Mouse (Mus musculus): ENCODE measurements at regions not wholly inside any gene's neighbourhood (a gene's known extent, or its start where the extent isn't known, plus 50 kb on each side); places are given as distances from the start of the nearest gene placed in this dataset.
"Not testable (repeated sequence)": the region's sequence is repeated elsewhere in the genome, so short reads cannot be mapped to it uniquely, and the experiment has no call there.

- no peak overlapping the region for H3K4me2 ChIP-seq (ENCODE audit: low read length)
- ATAC-seq (replicated peaks; ENCODE audit: low FRiP score, low TSS enrichment, low read depth) = no peak
- no peaks in the 10 kb centered on the region for H3K4me1 ChIP-seq (replicated peaks; ENCODE audit: control insufficient read depth, insufficient read depth, low read length)
- H3K27me3 ChIP-seq (replicated peaks; ENCODE audit: control insufficient read depth, insufficient read depth, low read length) = no peaks in the 10 kb centered on the region
- no peak for DNase-seq (ENCODE audit: low spot score)
- no peak overlapping the region for H3K27ac ChIP-seq (ENCODE audit: low read depth)
- no peaks in the 10 kb centered on the region for H3K36me3 ChIP-seq (ENCODE audit: control insufficient read depth, insufficient read depth, low read length)
- H3K9me3 ChIP-seq (ENCODE audit: control insufficient read depth, low read length) = no peaks in the 10 kb centered on the region
- H3K4me3 ChIP-seq (ENCODE audit: low read depth, low read length) = no peak overlapping the region
- no peak overlapping the region for H3K9ac ChIP-seq (ENCODE audit: low read length)
- 61% methylated on average over 1 of the region's 1 CpGs for WGBS
Measured at GRCm38 (mm10) chr1:7388627-7389026, 2580.9 kb downstream of the Gm37988 start.

GRCm38 (mm10) chr1:7393508-7393907 lies 2585.8 kb downstream of the Gm37988 start:
- Histone ChIP-seq H3K27ac (ENCODE audit: low read depth) (no peak overlapping the region), H3K4me1 (replicated peaks; ENCODE audit: control insufficient read depth, insufficient read depth, low read length) (no peaks in the 10 kb centered on the region), H3K4me3 (ENCODE audit: low read depth, low read length) (no peak overlapping the region), H3K36me3 (ENCODE audit: control insufficient read depth, insufficient read depth, low read length) (no peaks in the 10 kb centered on the region), H3K9me3 (ENCODE audit: control insufficient read depth, low read length) (no peaks in the 10 kb centered on the region), H3K27me3 (replicated peaks; ENCODE audit: control insufficient read depth, insufficient read depth, low read length) (no peaks in the 10 kb centered on the region), H3K9ac (ENCODE audit: low read length) (no peak overlapping the region), H3K4me2 (ENCODE audit: low read length) (no peak overlapping the region)
- DNase-seq (ENCODE audit: low spot score) (no peak), ATAC-seq (replicated peaks; ENCODE audit: low FRiP score, low TSS enrichment, low read depth) (no peak)

- no peak overlapping the region for H3K9ac ChIP-seq (ENCODE audit: low read length)
- no peak overlapping the region for H3K4me3 ChIP-seq (ENCODE audit: low read depth, low read length)
- no peak overlapping the region for H3K4me2 ChIP-seq (ENCODE audit: low read length)
- no peak overlapping the region for H3K27ac ChIP-seq (ENCODE audit: low read depth)
- WGBS = 96% methylated on average over 6 of the region's 6 CpGs
- no peaks in the 10 kb centered on the region for H3K4me1 ChIP-seq (replicated peaks; ENCODE audit: control insufficient read depth, insufficient read depth, low read length)
- ATAC-seq (replicated peaks; ENCODE audit: low FRiP score, low TSS enrichment, low read depth) (no peak), DNase-seq (ENCODE audit: low spot score) (no peak)
- no peaks in the 10 kb centered on the region for H3K27me3 ChIP-seq (replicated peaks; ENCODE audit: control insufficient read depth, insufficient read depth, low read length)
- no peaks in the 10 kb centered on the region for H3K36me3 ChIP-seq (ENCODE audit: control insufficient read depth, insufficient read depth, low read length)
- no peaks in the 10 kb centered on the region for H3K9me3 ChIP-seq (ENCODE audit: control insufficient read depth, low read length)
Measured at GRCm38 (mm10) chr1:7394161-7394560, 2586.5 kb downstream of the Gm37988 start.

GRCm38 (mm10) chr1:7395527-7395926 lies 2587.8 kb downstream of the Gm37988 start:
- H3K9me3 ChIP-seq (ENCODE audit: control insufficient read depth, low read length) = no peaks in the 10 kb centered on the region
- H3K27me3 ChIP-seq (replicated peaks; ENCODE audit: control insufficient read depth, insufficient read depth, low read length) = no peaks in the 10 kb centered on the region
- no peak overlapping the region for H3K27ac ChIP-seq (ENCODE audit: low read depth)
- H3K4me3 ChIP-seq (ENCODE audit: low read depth, low read length) = no peak overlapping the region
- H3K36me3 ChIP-seq (ENCODE audit: control insufficient read depth, insufficient read depth, low read length) = no peaks in the 10 kb centered on the region
- WGBS = 92% methylated on average over 8 of the region's 8 CpGs
- no peak overlapping the region for H3K4me2 ChIP-seq (ENCODE audit: low read length)
- DNase-seq (ENCODE audit: low spot score) (no peak), ATAC-seq (replicated peaks; ENCODE audit: low FRiP score, low TSS enrichment, low read depth) (no peak)
- H3K9ac ChIP-seq (ENCODE audit: low read length) = no peak overlapping the region
- no peaks in the 10 kb centered on the region for H3K4me1 ChIP-seq (replicated peaks; ENCODE audit: control insufficient read depth, insufficient read depth, low read length)

GRCm38 (mm10) chr1:7396867-7397806 lies 2589.4 kb downstream of the Gm37988 start:
- Histone ChIP-seq H3K4me3 (ENCODE audit: low read depth, low read length) (peak overlapping the region; percentile 75), H3K9ac (ENCODE audit: low read length) (peak overlapping the region; percentile 42; the same call in 1 of the 2 replicates)
- WGBS = 16% methylated on average over 26 of the region's 26 CpGs

GRCm38 (mm10) chr1:7397807-7398446 lies 2590.2 kb downstream of the Gm37988 start:
- H3K4me2 ChIP-seq (ENCODE audit: low read length) = peak overlapping the region; percentile 61
- peak overlapping the region; percentile 75 for H3K4me3 ChIP-seq (ENCODE audit: low read depth, low read length)
- H3K9me3 ChIP-seq (ENCODE audit: control insufficient read depth, low read length) = no peaks in the 10 kb centered on the region
- no peaks in the 10 kb centered on the region for H3K27me3 ChIP-seq (replicated peaks; ENCODE audit: control insufficient read depth, insufficient read depth, low read length)
- DNase-seq (ENCODE audit: low spot score) = peak; percentile 100
- peak overlapping the region; percentile 70 for H3K27ac ChIP-seq (ENCODE audit: low read depth)
- no peaks in the 10 kb centered on the region for H3K36me3 ChIP-seq (ENCODE audit: control insufficient read depth, insufficient read depth, low read length)
- peak; percentile 96 for ATAC-seq (replicated peaks; ENCODE audit: low FRiP score, low TSS enrichment, low read depth)
- WGBS = under 1% methylated on average over 44 of the region's 46 CpGs
- peak overlapping the region; percentile 54 for H3K9ac ChIP-seq (ENCODE audit: low read length)
- H3K4me1 ChIP-seq (replicated peaks; ENCODE audit: control insufficient read depth, insufficient read depth, low read length) = no peaks in the 10 kb centered on the region

More at GRCm38 (mm10) chr1:7396867-7397806, 2589.4 kb downstream of the Gm37988 start:
- Histone ChIP-seq H3K27ac (ENCODE audit: low read depth) (0 out of 2 replicates have a peak overlapping the region, but pooled peaks have one; percentile 40), H3K4me1 (replicated peaks; ENCODE audit: control insufficient read depth, insufficient read depth, low read length) (no peaks in the 10 kb centered on the region), H3K36me3 (ENCODE audit: control insufficient read depth, insufficient read depth, low read length) (no peaks in the 10 kb centered on the region), H3K27me3 (replicated peaks; ENCODE audit: control insufficient read depth, insufficient read depth, low read length) (no peaks in the 10 kb centered on the region), H3K9me3 (ENCODE audit: control insufficient read depth, low read length) (no peaks in the 10 kb centered on the region), H3K4me2 (ENCODE audit: low read length) (peak overlapping the region; percentile 34)
- DNase-seq (ENCODE audit: low spot score) (peak; percentile 73), ATAC-seq (replicated peaks; ENCODE audit: low FRiP score, low TSS enrichment, low read depth) (peak; percentile 91)

- 41% methylated on average over 14 of the region's 14 CpGs for WGBS
- peak overlapping the region; percentile 70; the same call in 1 of the 2 replicates for H3K27ac ChIP-seq (ENCODE audit: low read depth)
Measured at GRCm38 (mm10) chr1:7398678-7399218, 2591.1 kb downstream of the Gm37988 start.

GRCm38 (mm10) chr1:7405651-7406050 lies 2598.0 kb downstream of the Gm37988 start:
- not testable (repeated sequence) for H3K27ac ChIP-seq (ENCODE audit: low read depth); H3K9me3 ChIP-seq (ENCODE audit: control insufficient read depth, low read length); H3K4me2 ChIP-seq (ENCODE audit: low read length); H3K36me3 ChIP-seq (ENCODE audit: control insufficient read depth, insufficient read depth, low read length); H3K9ac ChIP-seq (ENCODE audit: low read length); H3K27me3 ChIP-seq (replicated peaks; ENCODE audit: control insufficient read depth, insufficient read depth, low read length); DNase-seq (ENCODE audit: low spot score); H3K4me3 ChIP-seq (ENCODE audit: low read depth, low read length); H3K4me1 ChIP-seq (replicated peaks; ENCODE audit: control insufficient read depth, insufficient read depth, low read length); ATAC-seq (replicated peaks; ENCODE audit: low FRiP score, low TSS enrichment, low read depth)
- WGBS = 57% methylated on average over 5 of the region's 5 CpGs

More at GRCm38 (mm10) chr1:7398678-7399218, 2591.1 kb downstream of the Gm37988 start:
- Histone ChIP-seq H3K4me1 (replicated peaks; ENCODE audit: control insufficient read depth, insufficient read depth, low read length) (no peaks in the 10 kb centered on the region), H3K4me2 (ENCODE audit: low read length) (peak overlapping the region; percentile 61), H3K9me3 (ENCODE audit: control insufficient read depth, low read length) (no peaks in the 10 kb centered on the region), H3K36me3 (ENCODE audit: control insufficient read depth, insufficient read depth, low read length) (no peaks in the 10 kb centered on the region), H3K9ac (ENCODE audit: low read length) (peak overlapping the region; percentile 54), H3K4me3 (ENCODE audit: low read depth, low read length) (peak overlapping the region; percentile 75), H3K27me3 (replicated peaks; ENCODE audit: control insufficient read depth, insufficient read depth, low read length) (no peaks in the 10 kb centered on the region)
- peak; percentile 55 for DNase-seq (ENCODE audit: low spot score)
- no peak for ATAC-seq (replicated peaks; ENCODE audit: low FRiP score, low TSS enrichment, low read depth)
